Mouse (Mus musculus): ENCODE measurements around the gene Sbf1. TPM values are rescaled to one million over a fixed set of nuclear protein-coding genes. Genes with fewer than 3 reads are reported as not detected.

The Sbf1 gene
- 32.5 and 34.1 TPM in 2 replicates for polyA plus RNA-seq (2016; fragmentation: Nextera tagmentation; extraction: Ambion mirVana)

GRCm38 (mm10) chr15:89315190-89315731, at the start of gene Sbf1:
TSS of gene Sbf1 (minus strand) at chr15:89315311.
- peak within 1 kb of the TSS; percentile 88 for H3K9ac ChIP-seq
- peaks cover 53% of the 10 kb centered on the region for H3K4me1 ChIP-seq

GRCm38 (mm10) chr15:89363051-89363450, 47.9 kb upstream of the Sbf1 start:
- H3K4me1 ChIP-seq = peaks cover 19% of the 10 kb centered on the region
- H3K9ac ChIP-seq = no peak overlapping the region
- H3K36me3 ChIP-seq = peaks cover 98% of the 10 kb centered on the region
- no peak overlapping the region for H3K4me2 ChIP-seq
- no peak overlapping the region for H3K4me3 ChIP-seq
- no peak for ATAC-seq
- no peak overlapping the region for H3K27ac ChIP-seq
- no peaks in the 10 kb centered on the region for H3K27me3 ChIP-seq (replicated peaks)
- no peaks in the 10 kb centered on the region for H3K9me3 ChIP-seq (replicated peaks)
- WGBS (ENCODE audit: insufficient replicate concordance) = 90% methylated on average over 7 of the region's 7 CpGs

More at GRCm38 (mm10) chr15:89315190-89315731, at the start of gene Sbf1:
- Histone ChIP-seq H3K27me3 (replicated peaks) (no peaks in the 10 kb centered on the region), H3K36me3 (no peaks in the 10 kb centered on the region), H3K27ac (peak within 1 kb of the TSS; percentile 75), H3K4me2 (peak within 1 kb of the TSS; percentile 97), H3K4me3 (peak within 1 kb of the TSS; percentile 86), H3K9me3 (replicated peaks) (no peaks in the 10 kb centered on the region)
- peak; percentile 100 for ATAC-seq
- under 1% methylated on average over 37 of the region's 37 CpGs for WGBS (ENCODE audit: insufficient replicate concordance)

GRCm38 (mm10) chr15:89358784-89359183, 43.7 kb upstream of the Sbf1 start:
- ATAC-seq = no peak
- H3K27me3 ChIP-seq (replicated peaks) = no peaks in the 10 kb centered on the region
- H3K4me3 ChIP-seq = no peak overlapping the region
- no peaks in the 10 kb centered on the region for H3K9me3 ChIP-seq (replicated peaks)
- H3K36me3 ChIP-seq = peaks cover 61% of the 10 kb centered on the region
- peaks cover 44% of the 10 kb centered on the region for H3K4me1 ChIP-seq
- 31% methylated on average over 3 of the region's 3 CpGs for WGBS (ENCODE audit: insufficient replicate concordance)
- no peak overlapping the region; the same call in 1 of the 2 replicates for H3K9ac ChIP-seq
- H3K4me2 ChIP-seq = 0 out of 2 replicates have a peak overlapping the region, but pooled peaks have one; percentile 7
- H3K27ac ChIP-seq = no peak overlapping the region

GRCm38 (mm10) chr15:89356372-89356771, 41.3 kb upstream of the Sbf1 start:
- peak; percentile 63 for ATAC-seq
- Histone ChIP-seq H3K4me3 (peak overlapping the region; percentile 80), H3K36me3 (peaks cover 61% of the 10 kb centered on the region), H3K27ac (peak overlapping the region; percentile 86), H3K9ac (peak overlapping the region; percentile 91), H3K4me2 (peak overlapping the region; percentile 92), H3K9me3 (replicated peaks) (no peaks in the 10 kb centered on the region), H3K4me1 (peaks cover 46% of the 10 kb centered on the region), H3K27me3 (replicated peaks) (no peaks in the 10 kb centered on the region)
- under 1% methylated on average over 15 of the region's 15 CpGs for WGBS (ENCODE audit: insufficient replicate concordance)

- ATAC-seq = peak; percentile 88
- peak within 1 kb of the TSS; percentile 91 for H3K9ac ChIP-seq
- H3K4me1 ChIP-seq = peaks cover 46% of the 10 kb centered on the region
- H3K36me3 ChIP-seq = peaks cover 61% of the 10 kb centered on the region
- no peaks in the 10 kb centered on the region for H3K9me3 ChIP-seq (replicated peaks)
- peak within 1 kb of the TSS; percentile 86 for H3K27ac ChIP-seq
- WGBS (ENCODE audit: insufficient replicate concordance) = under 1% methylated on average over 64 of the region's 64 CpGs
- peak within 1 kb of the TSS; percentile 80 for H3K4me3 ChIP-seq
- H3K4me2 ChIP-seq = peak within 1 kb of the TSS; percentile 92
- H3K27me3 ChIP-seq (replicated peaks) = no peaks in the 10 kb centered on the region
Observed at GRCm38 (mm10) chr15:89355241-89356187, 40.4 kb upstream of the Sbf1 start, which contains the start of the genes Lmf2 and Ncaph2. TSS of gene Lmf2 (minus strand) at chr15:89355659. TSS of gene Ncaph2 (plus strand) at chr15:89355719.

GRCm38 (mm10) chr15:89354455-89354854, 39.3 kb upstream of the Sbf1 start:
- Histone ChIP-seq H3K9ac (peak overlapping the region; percentile 91), H3K9me3 (replicated peaks) (no peaks in the 10 kb centered on the region), H3K4me2 (peak overlapping the region; percentile 92), H3K36me3 (peaks cover 60% of the 10 kb centered on the region), H3K27me3 (replicated peaks) (no peaks in the 10 kb centered on the region), H3K4me1 (peaks cover 41% of the 10 kb centered on the region), H3K27ac (peak overlapping the region; percentile 84; the same call in 1 of the 2 replicates), H3K4me3 (peak overlapping the region; percentile 80)
- WGBS (ENCODE audit: insufficient replicate concordance) = 69% methylated on average over 7 of the region's 7 CpGs
- no peak for ATAC-seq

GRCm38 (mm10) chr15:89353837-89354236, 38.7 kb upstream of the Sbf1 start:
- H3K4me1 ChIP-seq = peaks cover 34% of the 10 kb centered on the region
- peak overlapping the region; percentile 92 for H3K4me2 ChIP-seq
- 93% methylated on average over 16 of the region's 16 CpGs for WGBS (ENCODE audit: insufficient replicate concordance)
- no peak for ATAC-seq
- H3K27ac ChIP-seq = no peak overlapping the region
- peaks cover 56% of the 10 kb centered on the region for H3K36me3 ChIP-seq
- peak overlapping the region; percentile 91 for H3K9ac ChIP-seq
- H3K9me3 ChIP-seq (replicated peaks) = no peaks in the 10 kb centered on the region
- no peaks in the 10 kb centered on the region for H3K27me3 ChIP-seq (replicated peaks)
- H3K4me3 ChIP-seq = peak overlapping the region; percentile 80

- Histone ChIP-seq H3K4me3 (no peak overlapping the region), H3K27ac (no peak overlapping the region), H3K36me3 (peaks cover 47% of the 10 kb centered on the region), H3K9me3 (replicated peaks) (no peaks in the 10 kb centered on the region), H3K4me1 (peaks cover 24% of the 10 kb centered on the region), H3K9ac (no peak overlapping the region), H3K27me3 (replicated peaks) (no peaks in the 10 kb centered on the region), H3K4me2 (no peak overlapping the region)
- 91% methylated on average over 12 of the region's 12 CpGs for WGBS (ENCODE audit: insufficient replicate concordance)
- ATAC-seq = no peak
Observed at GRCm38 (mm10) chr15:89352795-89353194, 37.7 kb upstream of the Sbf1 start.

GRCm38 (mm10) chr15:89352054-89352453, 36.9 kb upstream of the Sbf1 start:
- Histone ChIP-seq H3K9me3 (replicated peaks) (no peaks in the 10 kb centered on the region), H3K27me3 (replicated peaks) (no peaks in the 10 kb centered on the region), H3K36me3 (peaks cover 47% of the 10 kb centered on the region), H3K4me1 (peaks cover 17% of the 10 kb centered on the region), H3K27ac (no peak overlapping the region), H3K4me2 (no peak overlapping the region), H3K4me3 (no peak overlapping the region), H3K9ac (no peak overlapping the region)
- ATAC-seq = no peak
- 93% methylated on average over 14 of the region's 14 CpGs for WGBS (ENCODE audit: insufficient replicate concordance)

- no peaks in the 10 kb centered on the region for H3K9me3 ChIP-seq (replicated peaks)
- no peak overlapping the region for H3K4me3 ChIP-seq
- 85% methylated on average over 15 of the region's 15 CpGs for WGBS (ENCODE audit: insufficient replicate concordance)
- peaks cover 47% of the 10 kb centered on the region for H3K36me3 ChIP-seq
- no peak overlapping the region for H3K27ac ChIP-seq
- H3K9ac ChIP-seq = no peak overlapping the region
- peaks cover 14% of the 10 kb centered on the region for H3K4me1 ChIP-seq
- no peak for ATAC-seq
- H3K4me2 ChIP-seq = no peak overlapping the region
- H3K27me3 ChIP-seq (replicated peaks) = no peaks in the 10 kb centered on the region
Observed at GRCm38 (mm10) chr15:89351302-89351701, 36.2 kb upstream of the Sbf1 start.

GRCm38 (mm10) chr15:89350447-89350846, 35.3 kb upstream of the Sbf1 start:
- H3K36me3 ChIP-seq = peaks cover 47% of the 10 kb centered on the region
- no peak overlapping the region for H3K4me2 ChIP-seq
- no peak overlapping the region for H3K4me3 ChIP-seq
- no peak for ATAC-seq
- no peaks in the 10 kb centered on the region for H3K27me3 ChIP-seq (replicated peaks)
- no peaks in the 10 kb centered on the region for H3K9me3 ChIP-seq (replicated peaks)
- WGBS (ENCODE audit: insufficient replicate concordance) = 84% methylated on average over 5 of the region's 5 CpGs
- H3K9ac ChIP-seq = no peak overlapping the region
- no peak overlapping the region for H3K27ac ChIP-seq
- peaks cover 14% of the 10 kb centered on the region for H3K4me1 ChIP-seq

GRCm38 (mm10) chr15:89343325-89343724, 28.2 kb upstream of the Sbf1 start:
- Histone ChIP-seq H3K4me2 (no peak overlapping the region), H3K9me3 (replicated peaks) (no peaks in the 10 kb centered on the region), H3K27me3 (replicated peaks) (no peaks in the 10 kb centered on the region; the same call in 1 of the 2 replicates), H3K4me1 (no peaks in the 10 kb centered on the region), H3K27ac (no peak overlapping the region), H3K4me3 (no peak overlapping the region), H3K9ac (no peak overlapping the region), H3K36me3 (no peaks in the 10 kb centered on the region)
- no peak for ATAC-seq
- 56% methylated on average over 3 of the region's 3 CpGs for WGBS (ENCODE audit: insufficient replicate concordance)
